Mouse (Mus musculus) forebrain, embryonic 16.5 days (tissue): ENCODE measurements at regions not wholly inside any gene's neighbourhood (a gene's known extent, or its start where the extent isn't known, plus 50 kb on each side); places are given as distances from the start of the nearest gene placed in this dataset.
A peak's percentile ranks its signal among the peaks of the same experiment; 100 is the strongest.

Experiments used
- ATAC-seq: fragments of 200-750 bp; cut with Nextera tagmentation; 2 replicates; pipeline ENCODE4 v1.8.0; 2017; ENCODE audit warnings: mild to moderate bottlenecking, moderate library complexity
- H3K27ac ChIP-seq: fragments of 300-500 bp; sonication (generic); 2 replicates; pipeline ENCODE4 v1.5.1; 2014; ENCODE audit warnings: low read length, control low read depth
- H3K27me3 ChIP-seq: fragments of 300-500 bp; sonication (generic); replicated peaks from 2 replicates; pipeline ENCODE4 v1.6.1; 2014; ENCODE audit warnings: low read length; ENCODE audit not compliant: control insufficient read depth, insufficient read depth
- H3K36me3 ChIP-seq: fragments of 300-500 bp; sonication (generic); 2 replicates; pipeline ENCODE4 v1.6.1; 2014; ENCODE audit not compliant: control insufficient read depth, insufficient read depth
- H3K4me1 ChIP-seq: fragments of 300-500 bp; sonication (generic); replicated peaks from 2 replicates; pipeline ENCODE4 v1.6.1; 2014; ENCODE audit warnings: low read length; ENCODE audit not compliant: control insufficient read depth, insufficient read depth
- H3K4me2 ChIP-seq: fragments of 300-500 bp; sonication (generic); 2 replicates; pipeline ENCODE4 v1.6.1; 2014; ENCODE audit warnings: mild to moderate bottlenecking, low read length, control low read depth
- H3K4me3 ChIP-seq: fragments of 300-500 bp; sonication (generic); replicated peaks from 2 replicates; pipeline ENCODE4 v1.5.1; 2014; ENCODE audit warnings: mild to moderate bottlenecking, low read length, control low read depth
- H3K9ac ChIP-seq: fragments of 300-500 bp; sonication (generic); replicated peaks from 2 replicates; pipeline ENCODE4 v1.6.1; 2014; ENCODE audit warnings: low read depth, low read length, control low read depth
- H3K9me3 ChIP-seq: fragments of 300-500 bp; sonication (generic); 2 replicates; pipeline ENCODE4 v1.6.1; 2016; ENCODE audit warnings: low read length; ENCODE audit not compliant: control insufficient read depth
- WGBS: fragments of 180-500 bp; shearing (Covaris S2); extraction: QIAGEN DNeasy Blood & Tissue Kit; methylation state at CpG from one replicate; pipeline ENCODE4 v1.1.7; 2014; 5-methylcytosine and 5-hydroxymethylcytosine counted together

DNA sequence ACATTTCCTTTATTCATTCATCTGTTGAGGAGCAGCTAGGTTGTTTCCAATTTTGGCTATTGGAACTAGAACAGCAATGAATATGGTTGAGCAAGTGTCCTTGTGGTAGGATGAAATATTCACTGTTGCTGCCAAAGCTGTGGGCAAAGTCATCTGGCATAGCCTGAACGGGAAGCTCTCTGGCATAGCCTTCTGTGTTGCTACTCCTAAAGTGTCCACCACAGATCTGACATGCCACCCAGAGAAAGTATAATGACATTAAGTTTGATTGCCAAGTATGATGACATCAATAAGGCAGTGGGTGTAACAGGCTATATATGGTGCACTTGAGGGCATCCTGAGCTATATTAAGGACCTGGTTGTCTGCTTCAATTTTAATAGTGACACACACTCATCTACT, 113.7 kb upstream of the Adamts5 start:
- Histone ChIP-seq H3K9ac (no peak overlapping the region), H3K4me2 (no peak overlapping the region), H3K27me3 (no peaks in the 10 kb centered on the region), H3K4me3 (no peak overlapping the region), H3K4me1 (no peaks in the 10 kb centered on the region), H3K27ac (no peak overlapping the region), H3K36me3 (no peaks in the 10 kb centered on the region), H3K9me3 (no peaks in the 10 kb centered on the region)
- ATAC-seq = no peak
- WGBS = 84% methylated on average over 1 of the region's 1 CpGs

DNA sequence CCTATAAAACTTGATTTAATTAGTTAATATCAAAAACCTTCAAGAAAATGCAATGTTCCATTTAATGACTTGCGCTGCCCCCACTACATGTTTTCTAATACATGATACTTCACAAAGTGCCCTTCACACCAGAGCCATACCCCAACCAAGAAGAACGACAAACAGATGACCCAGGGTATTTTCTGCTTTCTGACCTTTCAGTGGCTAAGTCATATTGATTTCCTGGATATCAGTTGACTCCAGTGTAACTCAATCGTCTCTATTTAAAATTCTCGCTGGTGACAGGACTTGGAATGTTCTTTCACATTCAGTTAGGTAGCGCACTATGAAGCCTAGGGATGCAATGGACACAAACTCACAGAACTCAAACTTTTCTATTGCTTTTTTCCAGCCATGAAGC, 109.4 kb upstream of the Adamts5 start:
- no peak overlapping the region for H3K27ac ChIP-seq
- H3K9me3 ChIP-seq = no peaks in the 10 kb centered on the region
- H3K9ac ChIP-seq = no peak overlapping the region
- no peak for ATAC-seq
- H3K4me3 ChIP-seq = no peak overlapping the region
- 91% methylated on average over 5 of the region's 5 CpGs for WGBS
- H3K4me2 ChIP-seq = no peak overlapping the region
- H3K27me3 ChIP-seq = no peaks in the 10 kb centered on the region
- no peaks in the 10 kb centered on the region for H3K36me3 ChIP-seq
- H3K4me1 ChIP-seq = no peaks in the 10 kb centered on the region

DNA sequence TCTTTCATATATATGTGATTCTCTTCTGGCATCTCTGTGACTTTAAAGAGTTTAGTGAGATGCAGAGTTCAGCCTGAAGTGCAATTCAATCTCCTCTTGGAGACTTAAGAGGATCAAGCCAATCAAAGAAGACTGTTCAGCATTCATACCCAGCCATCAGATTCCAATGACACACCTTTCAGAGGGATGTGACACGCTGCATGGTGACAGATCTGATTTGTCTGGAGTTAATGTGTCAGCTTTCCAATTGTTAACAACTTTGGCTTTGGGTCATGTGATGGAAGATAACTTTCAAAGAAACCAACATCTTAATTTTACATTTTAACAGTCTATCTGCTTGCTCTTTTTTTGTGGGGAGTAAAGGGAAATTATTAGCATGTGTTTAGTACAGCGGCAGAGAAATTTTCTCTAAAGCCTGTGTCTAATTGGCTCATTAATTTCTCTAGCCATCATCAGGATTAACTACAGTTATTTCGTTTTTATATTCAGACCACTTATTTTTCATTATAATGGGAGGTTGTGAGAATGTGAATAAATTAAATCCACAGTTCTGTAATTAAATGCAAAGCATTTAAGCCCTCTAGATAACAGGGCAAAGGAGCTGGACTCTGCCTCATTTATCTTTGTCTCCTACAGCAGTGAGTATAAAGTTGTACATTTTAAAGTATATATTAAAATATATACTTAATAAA, 108.2 kb upstream of the Adamts5 start:
- H3K36me3 ChIP-seq = no peaks in the 10 kb centered on the region
- H3K4me1 ChIP-seq = no peaks in the 10 kb centered on the region
- H3K27me3 ChIP-seq = no peaks in the 10 kb centered on the region
- H3K9me3 ChIP-seq = no peaks in the 10 kb centered on the region
- no peak for ATAC-seq
- H3K27ac ChIP-seq = no peak overlapping the region
- no peak overlapping the region for H3K9ac ChIP-seq
- no peak overlapping the region for H3K4me3 ChIP-seq
- 8% methylated on average over 3 of the region's 3 CpGs for WGBS
- no peak overlapping the region for H3K4me2 ChIP-seq

DNA sequence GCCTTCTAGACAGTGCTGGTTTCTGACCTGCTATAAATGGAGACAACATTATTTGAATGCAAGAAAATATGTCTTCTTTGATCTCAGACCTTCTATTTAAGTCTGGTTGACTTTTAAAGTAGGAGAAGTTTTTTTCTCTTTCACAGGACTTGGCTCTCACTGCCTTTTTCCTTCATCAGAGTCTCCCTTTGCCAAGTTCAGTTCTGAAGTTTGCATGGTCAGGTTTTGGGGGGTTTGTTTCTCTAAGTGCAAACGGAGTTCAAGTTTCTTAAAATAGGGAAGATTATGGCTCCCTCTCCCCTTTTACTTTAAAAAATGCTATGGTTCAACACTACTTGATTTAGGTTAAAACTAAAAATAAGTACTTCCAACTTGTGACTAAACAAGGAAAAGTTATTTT, 106.2 kb upstream of the Adamts5 start:
- H3K4me2 ChIP-seq = no peak overlapping the region
- no peak overlapping the region for H3K27ac ChIP-seq
- H3K9ac ChIP-seq = no peak overlapping the region
- 82% methylated on average over 1 of the region's 1 CpGs for WGBS
- H3K4me1 ChIP-seq = no peaks in the 10 kb centered on the region
- H3K4me3 ChIP-seq = no peak overlapping the region
- ATAC-seq = no peak
- H3K9me3 ChIP-seq = no peaks in the 10 kb centered on the region
- no peaks in the 10 kb centered on the region for H3K27me3 ChIP-seq
- no peaks in the 10 kb centered on the region for H3K36me3 ChIP-seq

DNA sequence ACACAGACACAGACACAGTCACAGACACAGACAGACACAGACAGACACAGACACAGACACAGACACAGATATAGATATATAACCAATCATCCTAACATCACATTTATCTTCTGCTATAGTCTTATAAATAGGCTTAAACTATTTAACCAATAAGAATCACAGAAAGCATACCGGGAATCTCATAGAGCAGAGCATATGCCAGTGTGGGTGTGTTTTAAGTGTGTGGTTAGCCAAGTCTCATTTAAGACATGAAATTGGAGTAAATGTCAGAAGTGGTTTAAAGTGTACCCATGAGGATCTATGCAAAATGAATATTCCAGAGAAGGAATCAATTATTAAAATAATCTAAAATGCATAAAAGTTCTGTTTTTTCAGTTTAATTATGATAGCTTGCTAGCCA, 99.2 kb upstream of the Adamts5 start:
- no peak for ATAC-seq
- H3K4me1 ChIP-seq = no peaks in the 10 kb centered on the region
- no peak overlapping the region for H3K4me2 ChIP-seq
- no peaks in the 10 kb centered on the region for H3K27me3 ChIP-seq
- H3K36me3 ChIP-seq = no peaks in the 10 kb centered on the region
- 88% methylated on average over 1 of the region's 1 CpGs for WGBS
- no peaks in the 10 kb centered on the region for H3K9me3 ChIP-seq
- H3K4me3 ChIP-seq = no peak overlapping the region
- H3K9ac ChIP-seq = no peak overlapping the region
- no peak overlapping the region for H3K27ac ChIP-seq

DNA sequence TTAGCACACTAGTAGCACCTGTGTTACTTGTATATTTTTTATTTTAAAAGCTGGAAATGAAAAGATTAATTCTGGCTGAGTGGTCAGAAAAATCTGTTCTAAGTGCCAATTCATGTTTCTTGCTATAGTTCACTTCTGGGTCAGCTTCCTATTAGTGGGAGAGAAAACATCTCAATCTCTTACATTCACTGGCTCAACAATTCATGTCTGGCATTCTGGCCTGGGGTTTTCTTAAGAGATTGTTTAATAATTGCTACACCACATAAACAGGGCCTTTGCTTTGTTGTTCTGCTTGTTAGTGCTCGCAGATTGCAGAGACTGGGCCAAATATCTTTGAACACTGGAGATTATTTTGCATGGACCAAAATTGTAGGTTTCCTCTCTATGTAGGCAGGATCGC, 84.2 kb upstream of the Adamts5 start:
- H3K9ac ChIP-seq = no peak overlapping the region
- H3K27ac ChIP-seq = no peak overlapping the region
- H3K4me3 ChIP-seq = no peak overlapping the region
- no peak overlapping the region for H3K4me2 ChIP-seq
- H3K36me3 ChIP-seq = no peaks in the 10 kb centered on the region
- ATAC-seq = no peak
- H3K4me1 ChIP-seq = no peaks in the 10 kb centered on the region
- H3K27me3 ChIP-seq = no peaks in the 10 kb centered on the region
- WGBS = 40% methylated on average over 2 of the region's 2 CpGs
- no peaks in the 10 kb centered on the region for H3K9me3 ChIP-seq

DNA sequence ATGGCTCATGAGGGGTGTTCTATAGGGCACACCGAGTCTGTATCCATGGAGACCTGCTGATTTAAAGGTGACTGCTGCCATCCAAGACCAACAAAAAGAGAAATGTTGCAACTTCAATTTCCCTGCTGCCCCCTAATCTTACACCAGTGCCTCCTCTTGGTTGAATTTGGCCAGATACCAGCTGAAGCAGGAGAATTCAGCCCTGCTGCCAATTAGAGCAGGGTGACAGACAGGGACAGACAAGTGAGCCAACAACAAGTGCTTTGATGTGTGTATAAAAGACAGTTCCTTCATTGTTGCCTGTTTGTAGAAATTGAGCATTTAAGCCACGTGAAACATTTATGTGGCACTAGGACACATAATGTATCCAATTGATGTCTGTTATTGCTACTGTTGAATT, 75.5 kb upstream of the Adamts5 start:
- Histone ChIP-seq H3K27me3 (no peaks in the 10 kb centered on the region), H3K36me3 (no peaks in the 10 kb centered on the region), H3K9ac (no peak overlapping the region), H3K9me3 (no peaks in the 10 kb centered on the region), H3K4me2 (no peak overlapping the region), H3K27ac (no peak overlapping the region), H3K4me1 (peaks cover 4% of the 10 kb centered on the region), H3K4me3 (no peak overlapping the region)
- WGBS = 33% methylated on average over 2 of the region's 2 CpGs
- peak; percentile 91 for ATAC-seq

DNA sequence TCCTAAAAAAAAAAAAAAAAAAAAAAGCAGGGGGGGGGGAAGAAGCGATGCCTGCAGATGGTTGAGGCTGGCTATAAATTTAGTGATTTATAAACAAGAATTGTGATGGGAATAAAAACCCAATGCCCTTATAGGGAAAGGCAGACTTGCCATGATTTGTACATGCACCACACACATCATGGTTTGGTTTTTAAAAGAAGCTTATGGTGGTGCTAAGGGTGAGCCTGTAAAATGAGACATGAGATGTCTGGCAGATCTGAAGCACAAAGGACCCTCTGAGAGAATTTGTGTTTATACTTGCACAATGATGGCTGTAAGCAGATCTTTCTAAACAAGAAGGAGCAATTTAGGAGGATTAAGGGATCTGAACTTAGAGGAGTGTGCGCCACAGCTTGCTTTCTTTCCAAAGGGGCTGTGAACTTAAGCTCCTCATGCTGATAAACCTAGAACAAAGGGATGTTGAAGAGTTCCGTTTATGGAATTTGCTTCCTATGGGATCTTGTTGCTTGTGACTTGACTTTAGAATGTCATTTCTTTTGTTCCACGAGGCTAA, 65.3 kb upstream of the Adamts5 start:
- H3K4me2 ChIP-seq = no peak overlapping the region
- no peak overlapping the region for H3K9ac ChIP-seq
- H3K4me1 ChIP-seq = no peaks in the 10 kb centered on the region
- ATAC-seq = no peak
- H3K27me3 ChIP-seq = no peaks in the 10 kb centered on the region
- WGBS = 10% methylated on average over 4 of the region's 4 CpGs
- H3K27ac ChIP-seq = no peak overlapping the region
- H3K36me3 ChIP-seq = no peaks in the 10 kb centered on the region
- H3K4me3 ChIP-seq = no peak overlapping the region
- H3K9me3 ChIP-seq = no peaks in the 10 kb centered on the region

DNA sequence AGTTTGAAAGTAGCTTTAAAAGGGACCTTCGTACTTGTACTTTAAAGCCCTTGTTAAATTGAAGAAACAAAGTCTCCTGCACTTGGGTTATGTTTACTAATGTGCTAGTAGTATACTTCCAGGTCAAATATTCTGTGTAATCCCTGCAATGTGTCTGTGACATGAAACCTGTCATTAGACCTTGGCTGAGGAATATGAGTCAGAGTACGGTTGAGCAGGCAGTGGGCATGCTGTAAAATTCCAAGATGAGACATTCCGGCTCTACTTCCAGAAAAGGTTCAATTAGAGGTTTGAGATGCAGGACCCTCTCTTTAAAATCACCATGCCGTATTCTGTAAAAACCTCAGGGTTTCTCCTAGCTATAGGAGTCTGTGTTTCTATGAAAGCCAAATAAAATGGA, 64.6 kb upstream of the Adamts5 start:
- H3K4me1 ChIP-seq = no peaks in the 10 kb centered on the region
- no peak for ATAC-seq
- no peak overlapping the region for H3K9ac ChIP-seq
- H3K9me3 ChIP-seq = no peaks in the 10 kb centered on the region
- no peak overlapping the region for H3K4me3 ChIP-seq
- H3K36me3 ChIP-seq = no peaks in the 10 kb centered on the region
- H3K27ac ChIP-seq = no peak overlapping the region
- 61% methylated on average over 4 of the region's 4 CpGs for WGBS
- no peaks in the 10 kb centered on the region for H3K27me3 ChIP-seq
- no peak overlapping the region for H3K4me2 ChIP-seq
